22 mouse cellular contexts compared by ENCODE assay signal in the genomic region with DNA sequence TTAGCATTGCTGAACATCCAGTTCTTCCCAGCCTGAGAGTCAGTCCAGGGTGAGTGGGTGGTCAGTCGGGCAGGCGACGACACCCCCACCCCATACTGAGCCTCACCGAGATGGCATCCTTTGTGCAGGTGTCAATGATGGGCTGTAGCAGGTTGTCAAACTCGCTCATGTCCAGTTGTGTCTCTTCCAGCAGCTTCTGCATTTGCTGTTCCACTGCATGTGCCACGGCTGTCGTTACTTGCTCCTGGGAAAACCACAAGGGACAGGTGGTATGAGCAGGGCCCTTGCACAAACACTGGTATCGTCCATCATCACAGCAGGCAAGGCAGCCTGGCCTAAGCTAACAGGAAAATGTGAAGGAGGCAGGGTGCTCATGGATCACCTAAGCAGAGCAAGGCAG. TPM values are rescaled to one million over a fixed set of nuclear protein-coding genes. Genes with fewer than 3 reads are reported as not detected.
"Had no signal": no experiment of that assay in that cellular context is flagged by ENCODE, and none has a peak within 500 bp of the region (broad histone marks: within the 10 kb centered on the region; RNA-seq: fewer than 3 reads in every experiment).

No protein-coding gene starts in this region.

- DNase-seq: lung, adult 2 months; lung, postnatal 14 days; lung, postnatal 36 days; retina, postnatal 1 day; right cerebral cortex, adult 18-20 months; right cerebral cortex, postnatal 25 days; right cerebral cortex, postnatal 4 days; spleen, adult 18-20 months; thymus, adult 18-20 months; thymus, postnatal 14 days; thymus, postnatal 36 days had no signal

- H3K27me3 ChIP-seq: liver, embryonic 15.5 days; lung, embryonic 15.5 days; midbrain, embryonic 13.5 days; midbrain, embryonic 15.5 days; neural tube, embryonic 13.5 days; neural tube, embryonic 15.5 days had no signal

- H3K9ac ChIP-seq: liver, embryonic 15.5 days; liver, postnatal 0 days; lung, embryonic 15.5 days; midbrain, embryonic 13.5 days; midbrain, embryonic 15.5 days; neural tube, embryonic 13.5 days; neural tube, embryonic 15.5 days had no signal

- H3K4me3 ChIP-seq: liver, embryonic 15.5 days; lung, embryonic 15.5 days; midbrain, embryonic 13.5 days; midbrain, embryonic 15.5 days; neural tube, embryonic 13.5 days; neural tube, embryonic 15.5 days had no signal

- H3K4me2 ChIP-seq: liver, embryonic 15.5 days; lung, embryonic 15.5 days; midbrain, embryonic 11.5 days; midbrain, embryonic 13.5 days; midbrain, embryonic 15.5 days; neural tube, embryonic 13.5 days; neural tube, embryonic 15.5 days had no signal

- H3K9me3 ChIP-seq: liver, embryonic 15.5 days; lung, embryonic 15.5 days; midbrain, embryonic 13.5 days; midbrain, embryonic 15.5 days; neural tube, embryonic 13.5 days; neural tube, embryonic 15.5 days had no signal

- ATAC-seq: lung, postnatal 0 days; midbrain, embryonic 13.5 days; midbrain, embryonic 15.5 days had no signal

- H3K27ac ChIP-seq: liver, embryonic 15.5 days; lung, embryonic 15.5 days; macrophage; midbrain, embryonic 13.5 days; midbrain, embryonic 15.5 days; neural tube, embryonic 13.5 days; neural tube, embryonic 15.5 days had no signal

RNA-seq across cellular contexts. Expression of gene Calr3, which starts 26.3 kb away (rescaled TPM):
- polyA plus RNA-seq: small intestine, adult 2 months had no signal
